Mouse (Mus musculus): Measurements from ENCODE around the gene Prn. TPM values are rescaled to one million over a fixed set of nuclear protein-coding genes. Genes with fewer than 3 reads are reported as not detected.

Prn gene
- polyA plus RNA-seq, 1 experiment: 0.10 TPM

- Histone ChIP-seq H3K4me3 (no peak overlapping the region), H3ac (ENCODE audit: control insufficient read depth, insufficient read length) (no peak overlapping the region), H3K79me2 (ENCODE audit: control insufficient read depth, insufficient read depth) (no peaks in the 10 kb centered on the region), H3K36me3 (ENCODE audit: control insufficient read depth, insufficient read depth) (no peaks in the 10 kb centered on the region), H3K27me3 (ENCODE audit: control insufficient read depth, insufficient read depth, insufficient read length) (peaks cover 4% of the 10 kb centered on the region), H3K4me2 (ENCODE audit: low read depth) (no peak overlapping the region)
- TF ChIP-seq MYOG (IDR thresholded peaks at IDR 0.05; ENCODE audit: control insufficient read depth in 1 of 3, insufficient read depth in 1 of 3, insufficient read length in 2 of 3, low read depth in 2 of 3) (no peak), E2F4 (IDR thresholded peaks at IDR 0.05; ENCODE audit: insufficient read depth) (no peak), POLR2A (IDR thresholded peaks at IDR 0.05; ENCODE audit: insufficient read length, low read depth) (no peak), MAX (IDR thresholded peaks at IDR 0.05; ENCODE audit: low read depth) (no peak), CEBPB (IDR thresholded peaks at IDR 0.05; ENCODE audit: insufficient read depth, poor library complexity, severe bottlenecking) (no peak), TCF12 (IDR thresholded peaks at IDR 0.05; ENCODE audit: insufficient read depth, poor library complexity, severe bottlenecking) (no peak)
Observed at GRCm38 (mm10) chr2:131883136-131883535, 26.6 kb upstream of the Prn start.

DNA sequence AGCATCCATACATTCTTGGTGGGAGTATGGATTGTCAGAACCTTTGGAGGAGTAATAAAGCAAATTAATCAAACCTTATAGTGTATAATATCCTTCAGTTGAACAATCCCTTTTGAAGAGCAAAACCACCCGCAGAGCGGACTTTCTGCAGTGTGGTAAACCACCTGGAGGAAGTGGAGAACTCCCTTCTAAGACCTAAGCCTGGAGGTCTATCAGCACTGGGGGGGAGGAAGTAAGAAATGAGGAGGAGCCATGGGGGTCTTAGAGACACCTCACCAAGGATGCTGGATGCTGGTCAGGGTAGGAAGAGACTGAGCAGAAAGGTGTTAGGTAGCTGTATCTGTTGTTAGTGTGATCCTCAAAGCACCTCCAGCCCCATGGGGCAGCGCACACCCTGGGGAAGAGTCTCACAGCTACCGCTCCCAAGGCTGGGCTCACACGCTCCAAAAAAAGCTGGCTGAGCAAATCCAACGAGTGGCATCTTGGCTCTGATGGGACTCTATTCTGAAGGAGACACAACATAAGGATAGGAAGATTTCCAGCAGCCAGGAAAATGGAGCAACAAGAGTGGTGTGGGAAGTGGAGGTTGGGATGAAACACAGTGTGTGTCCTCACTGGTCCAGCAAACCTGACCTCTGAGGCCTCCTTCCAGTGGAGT is 23.1 kb upstream of the Prn start:
- Histone ChIP-seq H3K4me3 (no peak overlapping the region), H3ac (ENCODE audit: control insufficient read depth, insufficient read length) (no peak overlapping the region), H3K27me3 (ENCODE audit: control insufficient read depth, insufficient read depth, insufficient read length) (no peaks in the 10 kb centered on the region), H3K79me2 (ENCODE audit: control insufficient read depth, insufficient read depth) (no peaks in the 10 kb centered on the region), H3K36me3 (ENCODE audit: control insufficient read depth, insufficient read depth) (no peaks in the 10 kb centered on the region), H3K4me2 (ENCODE audit: low read depth) (no peak overlapping the region)
- TF ChIP-seq E2F4 (IDR thresholded peaks at IDR 0.05; ENCODE audit: insufficient read depth) (no peak), REST (IDR thresholded peaks at IDR 0.05; ENCODE audit: insufficient read depth, insufficient read length) (no peak), MYOG (IDR thresholded peaks at IDR 0.05; ENCODE audit: control insufficient read depth in 1 of 3, insufficient read depth in 1 of 3, insufficient read length in 2 of 3, low read depth in 2 of 3) (no peak), MYOD1 (IDR thresholded peaks at IDR 0.05; ENCODE audit: control insufficient read depth in 1 of 3, insufficient read length in 2 of 3, low read depth in 2 of 3) (no peak), TCF12 (IDR thresholded peaks at IDR 0.05; ENCODE audit: insufficient read depth, poor library complexity, severe bottlenecking) (no peak), CEBPB (IDR thresholded peaks at IDR 0.05; ENCODE audit: insufficient read depth, poor library complexity, severe bottlenecking) (no peak), POLR2AphosphoS2 (IDR thresholded peaks at IDR 0.05; ENCODE audit: insufficient read length, low read depth) (no peak), TCF3 (IDR thresholded peaks at IDR 0.05; ENCODE audit: insufficient read length, low read depth) (no peak), USF1 (IDR thresholded peaks at IDR 0.05; ENCODE audit: low read depth) (no peak), SRF (IDR thresholded peaks at IDR 0.05; ENCODE audit: control insufficient read depth, insufficient read length, low read depth) (no peak), POLR2A (IDR thresholded peaks at IDR 0.05; ENCODE audit: insufficient read length, low read depth) (no peak)

- Histone ChIP-seq H3K4me2 (ENCODE audit: low read depth) (no peak overlapping the region), H3K4me3 (no peak overlapping the region), H3K27me3 (ENCODE audit: control insufficient read depth, insufficient read depth, insufficient read length) (no peaks in the 10 kb centered on the region), H3K36me3 (ENCODE audit: control insufficient read depth, insufficient read depth) (no peaks in the 10 kb centered on the region), H3K79me2 (ENCODE audit: control insufficient read depth, insufficient read depth) (no peaks in the 10 kb centered on the region), H3ac (ENCODE audit: control insufficient read depth, insufficient read length) (no peak overlapping the region)
- TF ChIP-seq CEBPB (IDR thresholded peaks at IDR 0.05; ENCODE audit: insufficient read depth, poor library complexity, severe bottlenecking) (no peak), REST (IDR thresholded peaks at IDR 0.05; ENCODE audit: insufficient read depth, insufficient read length) (no peak), MYOD1 (IDR thresholded peaks at IDR 0.05; ENCODE audit: control insufficient read depth in 1 of 3, insufficient read length in 2 of 3, low read depth in 2 of 3) (no peak), TCF12 (IDR thresholded peaks at IDR 0.05; ENCODE audit: insufficient read depth, poor library complexity, severe bottlenecking) (no peak), POLR2AphosphoS2 (IDR thresholded peaks at IDR 0.05; ENCODE audit: insufficient read length, low read depth) (no peak), SRF (IDR thresholded peaks at IDR 0.05; ENCODE audit: control insufficient read depth, insufficient read length, low read depth) (no peak), USF1 (IDR thresholded peaks at IDR 0.05; ENCODE audit: low read depth) (no peak), POLR2A (IDR thresholded peaks at IDR 0.05; ENCODE audit: insufficient read length, low read depth) (no peak), MAX (IDR thresholded peaks at IDR 0.05; ENCODE audit: low read depth) (no peak)
Observed at GRCm38 (mm10) chr2:131888233-131888632, 21.5 kb upstream of the Prn start.

- no peak overlapping the region for H3K4me2 ChIP-seq (ENCODE audit: low read depth)
- H3K36me3 ChIP-seq (ENCODE audit: control insufficient read depth, insufficient read depth): no peaks in the 10 kb centered on the region
- H3K79me2 ChIP-seq (ENCODE audit: control insufficient read depth, insufficient read depth): no peaks in the 10 kb centered on the region
- TF ChIP-seq MYOD1 (IDR thresholded peaks at IDR 0.05; ENCODE audit: control insufficient read depth in 1 of 3, insufficient read length in 2 of 3, low read depth in 2 of 3) (peak in 1 of 3 experiments; percentile 23), MYOG (IDR thresholded peaks at IDR 0.05; ENCODE audit: control insufficient read depth in 1 of 3, insufficient read depth in 1 of 3, insufficient read length in 2 of 3, low read depth in 2 of 3) (no peak), TCF3 (IDR thresholded peaks at IDR 0.05; ENCODE audit: insufficient read length, low read depth) (no peak)
- H3K4me3 ChIP-seq: no peak overlapping the region
- H3ac ChIP-seq (ENCODE audit: control insufficient read depth, insufficient read length): no peak overlapping the region
- H3K27me3 ChIP-seq (ENCODE audit: control insufficient read depth, insufficient read depth, insufficient read length): no peaks in the 10 kb centered on the region
Observed at GRCm38 (mm10) chr2:131892534-131892933, 17.2 kb upstream of the Prn start.

DNA sequence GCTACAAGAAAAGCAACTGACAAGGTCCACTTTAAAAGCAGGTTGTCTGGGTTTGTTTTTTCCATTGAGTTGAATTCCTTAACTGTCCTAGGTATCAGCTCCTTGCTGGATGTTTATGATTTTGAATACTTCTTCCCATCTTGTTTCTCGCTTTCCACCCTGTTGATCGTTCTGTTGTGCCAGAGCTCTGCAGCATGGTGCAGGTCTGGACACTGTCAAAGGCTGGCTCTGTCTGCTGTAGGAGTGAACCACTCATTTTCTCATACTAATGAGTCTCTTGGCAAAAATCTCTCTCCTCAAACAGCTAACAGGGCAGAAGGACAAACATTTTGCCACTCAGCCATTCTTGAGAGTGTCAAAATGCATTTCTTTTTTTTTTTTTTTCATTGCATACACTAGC is 14.7 kb upstream of the Prn start:
- H3K4me3 ChIP-seq: no peak overlapping the region
- H3K79me2 ChIP-seq (ENCODE audit: control insufficient read depth, insufficient read depth): no peaks in the 10 kb centered on the region
- H3K4me2 ChIP-seq (ENCODE audit: low read depth): no peak overlapping the region
- no peak overlapping the region for H3ac ChIP-seq (ENCODE audit: control insufficient read depth, insufficient read length)
- TF ChIP-seq SRF (IDR thresholded peaks at IDR 0.05; ENCODE audit: control insufficient read depth, insufficient read length, low read depth): no peak
- TF ChIP-seq MYOD1 (IDR thresholded peaks at IDR 0.05; ENCODE audit: control insufficient read depth in 1 of 3, insufficient read length in 2 of 3, low read depth in 2 of 3): no peak
- no peak for TF ChIP-seq MAX (IDR thresholded peaks at IDR 0.05; ENCODE audit: low read depth)
- TF ChIP-seq E2F4 (IDR thresholded peaks at IDR 0.05; ENCODE audit: insufficient read depth): no peak
- TF ChIP-seq REST (IDR thresholded peaks at IDR 0.05; ENCODE audit: insufficient read depth, insufficient read length): no peak
- TF ChIP-seq POLR2AphosphoS2 (IDR thresholded peaks at IDR 0.05; ENCODE audit: insufficient read length, low read depth): no peak
- TF ChIP-seq TCF12 (IDR thresholded peaks at IDR 0.05; ENCODE audit: insufficient read depth, poor library complexity, severe bottlenecking): no peak
- TF ChIP-seq TCF3 (IDR thresholded peaks at IDR 0.05; ENCODE audit: insufficient read length, low read depth): no peak
- TF ChIP-seq CEBPB (IDR thresholded peaks at IDR 0.05; ENCODE audit: insufficient read depth, poor library complexity, severe bottlenecking): no peak
- TF ChIP-seq MYOG (IDR thresholded peaks at IDR 0.05; ENCODE audit: control insufficient read depth in 1 of 3, insufficient read depth in 1 of 3, insufficient read length in 2 of 3, low read depth in 2 of 3): no peak
- TF ChIP-seq USF1 (IDR thresholded peaks at IDR 0.05; ENCODE audit: low read depth): no peak
- H3K36me3 ChIP-seq (ENCODE audit: control insufficient read depth, insufficient read depth): no peaks in the 10 kb centered on the region
- no peaks in the 10 kb centered on the region for H3K27me3 ChIP-seq (ENCODE audit: control insufficient read depth, insufficient read depth, insufficient read length)
